ENCODE assay signal across 26 mouse cellular contexts in the genomic region with DNA sequence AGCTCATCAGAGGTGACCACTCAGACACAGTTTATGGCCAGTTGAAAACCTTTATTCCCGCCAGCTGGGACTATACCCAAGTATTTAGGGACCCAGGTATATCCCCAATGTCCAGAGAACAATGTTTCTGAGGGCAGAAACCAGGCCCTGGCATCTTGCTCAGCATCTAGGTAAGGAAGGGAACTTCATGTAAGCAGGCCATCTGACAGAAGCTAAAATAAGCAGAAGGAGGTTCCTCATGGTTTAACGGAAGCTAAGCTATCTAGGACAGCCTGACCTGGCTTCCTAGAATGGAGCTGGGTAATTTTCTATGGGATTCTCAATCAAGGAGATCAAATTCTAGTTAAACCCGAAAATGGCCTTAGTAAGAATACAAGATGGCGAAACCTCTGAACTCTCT. TPM values are rescaled to one million over a fixed set of nuclear protein-coding genes. Genes with fewer than 3 reads are reported as not detected.
DNase-seq lines count a peak whose midpoint lies in the region; ATAC-seq and TF ChIP-seq lines count a peak whose summit lies in the region.
"Had no signal": no experiment of that assay in that cellular context is flagged by ENCODE, and none has a peak within 500 bp of the region (broad histone marks: within the 10 kb centered on the region; RNA-seq: fewer than 3 reads in every experiment).

No protein-coding gene starts in this region.

- no peak for TF ChIP-seq POLR2A in bone marrow macrophage, adult 2 months (IDR thresholded peaks at IDR 0.05; ENCODE audit: borderline replicate concordance, low read depth, low read length)

- H3K4me3 ChIP-seq in bone marrow macrophage, adult 2 months (ENCODE audit: insufficient read depth, low read length): no peak overlapping the region
- H3K4me3 ChIP-seq in macrophage (ENCODE audit: inconsistent target): no peak overlapping the region
- H3K4me3 ChIP-seq in forebrain, embryonic 11.5 days (ENCODE audit: low read depth, low read length): no peak overlapping the region
- H3K4me3 ChIP-seq: embryonic facial prominence, embryonic 12.5 days; embryonic facial prominence, embryonic 15.5 days; forebrain, embryonic 12.5 days; forebrain, embryonic 15.5 days; gastrocnemius, adult 2 months; heart, adult 2 months; heart, embryonic 10.5 days; heart, embryonic 13.5 days; hindbrain, embryonic 13.5 days; intestine, embryonic 15.5 days had no signal

- H3K79me2 ChIP-seq in macrophage (ENCODE audit: inconsistent target): no peaks in the 10 kb centered on the region

- H3K36me3 ChIP-seq in macrophage (ENCODE audit: inconsistent target): no peaks in the 10 kb centered on the region
- no peaks in the 10 kb centered on the region for H3K36me3 ChIP-seq in forebrain, embryonic 11.5 days (ENCODE audit: control insufficient read depth, insufficient read depth, low read length)
- H3K36me3 ChIP-seq: embryonic facial prominence, embryonic 12.5 days; embryonic facial prominence, embryonic 15.5 days; forebrain, embryonic 12.5 days; forebrain, embryonic 15.5 days; heart, embryonic 10.5 days; heart, embryonic 13.5 days; hindbrain, embryonic 13.5 days; intestine, embryonic 15.5 days had no signal

- ATAC-seq in common myeloid progenitor, adult 5-6 weeks (replicated peaks; ENCODE audit: low read depth, poor library complexity, severe bottlenecking): peak; percentile 50
- ATAC-seq in forebrain, embryonic 11.5 days (replicated peaks; ENCODE audit: low FRiP score): no peak
- ATAC-seq: forebrain, embryonic 15.5 days; hindbrain, embryonic 16.5 days; intestine, embryonic 15.5 days had no signal

- 0 out of 2 replicates have a peak overlapping the region, but pooled peaks have one; percentile 15 for H3K27ac ChIP-seq in bone marrow macrophage, adult 2 months (ENCODE audit: insufficient read depth, low read depth, low read length)
- peak overlapping the region; percentile 21; the same call in 1 of the 2 replicates for H3K27ac ChIP-seq in macrophage
- H3K27ac ChIP-seq in forebrain, embryonic 11.5 days (ENCODE audit: low read depth, low read length): no peak overlapping the region
- H3K27ac ChIP-seq: embryonic facial prominence, embryonic 12.5 days; embryonic facial prominence, embryonic 15.5 days; forebrain, embryonic 12.5 days; forebrain, embryonic 15.5 days; gastrocnemius, adult 2 months; heart, adult 2 months; heart, embryonic 10.5 days; heart, embryonic 13.5 days; hindbrain, embryonic 13.5 days; intestine, embryonic 15.5 days had no signal

- no peaks in the 10 kb centered on the region for H3K9me3 ChIP-seq in forebrain, embryonic 11.5 days (ENCODE audit: control insufficient read depth, low read length)
- H3K9me3 ChIP-seq: embryonic facial prominence, embryonic 12.5 days; embryonic facial prominence, embryonic 15.5 days; forebrain, embryonic 12.5 days; forebrain, embryonic 15.5 days; heart, embryonic 10.5 days; heart, embryonic 13.5 days; hindbrain, embryonic 13.5 days; intestine, embryonic 15.5 days had no signal

- H3K27me3 ChIP-seq in forebrain, embryonic 11.5 days (ENCODE audit: control insufficient read depth, insufficient read depth, low read length): no peaks in the 10 kb centered on the region
- H3K27me3 ChIP-seq: embryonic facial prominence, embryonic 12.5 days; embryonic facial prominence, embryonic 15.5 days; forebrain, embryonic 12.5 days; forebrain, embryonic 15.5 days; heart, embryonic 13.5 days; hindbrain, embryonic 13.5 days; intestine, embryonic 15.5 days had no signal

- H3K9ac ChIP-seq in forebrain, embryonic 11.5 days (ENCODE audit: low read length): no peak overlapping the region
- H3K9ac ChIP-seq: embryonic facial prominence, embryonic 12.5 days; embryonic facial prominence, embryonic 15.5 days; forebrain, embryonic 12.5 days; forebrain, embryonic 15.5 days; heart, embryonic 13.5 days; hindbrain, embryonic 13.5 days; intestine, embryonic 15.5 days had no signal

- H3K4me2 ChIP-seq in forebrain, embryonic 11.5 days (ENCODE audit: low read depth, low read length, severe bottlenecking): no peak overlapping the region
- H3K4me2 ChIP-seq: embryonic facial prominence, embryonic 12.5 days; embryonic facial prominence, embryonic 15.5 days; forebrain, embryonic 12.5 days; forebrain, embryonic 15.5 days; heart, embryonic 13.5 days; hindbrain, embryonic 13.5 days; intestine, embryonic 15.5 days had no signal

- H3K4me1 ChIP-seq in bone marrow macrophage, adult 2 months (ENCODE audit: control insufficient read depth, insufficient read depth, low read length): peaks cover 19% of the 10 kb centered on the region
- no peaks in the 10 kb centered on the region for H3K4me1 ChIP-seq in forebrain, embryonic 11.5 days (replicated peaks; ENCODE audit: control insufficient read depth, insufficient read depth, low read length)
- H3K4me1 ChIP-seq: forebrain, embryonic 12.5 days; forebrain, embryonic 15.5 days; heart, embryonic 10.5 days; heart, embryonic 13.5 days; hindbrain, embryonic 13.5 days; intestine, embryonic 15.5 days had no signal

- TF ChIP-seq CTCF in bone marrow macrophage, adult 2 months (IDR thresholded peaks at IDR 0.05; ENCODE audit: low read depth, low read length): no peak

- 64% methylated on average over 4 of the region's 4 CpGs for WGBS in macrophage (ENCODE audit: missing documents)
- WGBS in forebrain, embryonic 11.5 days: 89% methylated on average over 4 of the region's 4 CpGs

- DNase-seq in heart, adult 11 months: no peak
- no peak for DNase-seq in layer of hippocampus, postnatal 10 days (ENCODE audit: low spot score in 2 of 2)
- no peak for DNase-seq in forebrain, embryonic 11.5 days (ENCODE audit: low spot score)
- DNase-seq: adrenal gland, adult 2 months; adrenal gland, postnatal 14 days; cerebellum, adult 11-12 months; cerebellum, adult 8-10 months; cerebellum, postnatal 10 days; cerebellum, postnatal 36 days; gastrocnemius, adult 2 months; gastrocnemius, postnatal 14 days; heart, adult 2 months; heart, postnatal 14 days; heart, postnatal 4 days had no signal

RNA-seq across cellular contexts. Expression of gene Aebp2, which starts 12.9 kb away (rescaled TPM):
- polyA plus RNA-seq in bone marrow macrophage, adult 2 months (2012; ENCODE audit: insufficient read depth, insufficient read length, missing spikeins): 41.3 and 46.1 TPM in 2 replicates
- total RNA-seq in common myeloid progenitor, adult 5-6 weeks (2017): 69.4 and 79.7 TPM in 2 replicates
- 100 to 1,000 TPM in 25 of 26 experiments, 10 to 100 TPM in 1; 88.7 to 529 (median 152) TPM for total RNA-seq in macrophage (2018; cell fraction: chromatin; rRNA removed)
- total RNA-seq in macrophage (2018; cell fraction: cytosol; rRNA removed): 100 to 1,000 TPM in 1 of 26 experiments, 10 to 100 TPM in 25; 32.7 to 105 (median 40.0) TPM
- 100 to 1,000 TPM in 15 of 26 experiments, 10 to 100 TPM in 11; 72.8 to 350 (median 139) TPM for total RNA-seq in macrophage (2018; cell fraction: nucleus; rRNA removed)
- 29.6 to 32.7 TPM (median 32.3 TPM) in 3 replicates for polyA plus RNA-seq in macrophage (2018)
- total RNA-seq in layer of hippocampus, postnatal 10 days (2021): 10 to 100 TPM; 45.9 to 47.1 TPM
- 15.1 and 15.2 TPM in 2 replicates for polyA plus RNA-seq in forebrain, embryonic 11.5 days (2014; fragmentation: Nextera tagmentation; extraction: Ambion mirVana)
